Mouse (Mus musculus) kidney, embryonic 14.5 days (tissue): ENCODE measurements around the gene Ldhd. TPM values are rescaled to one million over a fixed set of nuclear protein-coding genes. Genes with fewer than 3 reads are reported as not detected.

Experiments
- ATAC-seq: fragments of 200-750 bp; cut with Nextera tagmentation; 2 replicates; pipeline ENCODE4 v1.8.0; 2017; ENCODE audit warnings: moderate number of reproducible peaks, mild to moderate bottlenecking, moderate TSS enrichment, moderate library complexity; ENCODE audit not compliant: low FRiP score, low TSS enrichment
- H3K27ac ChIP-seq: fragments of 300-500 bp; sonication (generic); 2 replicates; pipeline ENCODE4 v1.5.1; 2014; ENCODE audit warnings: low read depth, mild to moderate bottlenecking, low read length, moderate library complexity, mixed read lengths
- H3K27me3 ChIP-seq: fragments of 300-500 bp; sonication (generic); 2 replicates; pipeline ENCODE4 v1.6.1; 2014; ENCODE audit warnings: mild to moderate bottlenecking, low read length; ENCODE audit not compliant: control insufficient read depth, insufficient read depth
- H3K36me3 ChIP-seq: fragments of 300-500 bp; sonication (generic); 2 replicates; pipeline ENCODE4 v1.6.1; 2014; ENCODE audit warnings: low read length, mixed read lengths; ENCODE audit not compliant: control insufficient read depth, insufficient read depth
- H3K4me1 ChIP-seq: fragments of 300-500 bp; sonication (generic); 2 replicates; pipeline ENCODE4 v1.6.1; 2014; ENCODE audit warnings: low read length, mixed read lengths; ENCODE audit not compliant: control insufficient read depth, insufficient read depth
- H3K4me2 ChIP-seq: fragments of 300-500 bp; sonication (generic); replicated peaks from 2 replicates; pipeline ENCODE4 v1.6.1; 2014; ENCODE audit warnings: low read depth, mild to moderate bottlenecking, low read length
- H3K4me3 ChIP-seq: fragments of 300-500 bp; sonication (generic); 2 replicates; pipeline ENCODE4 v1.5.1; 2014; ENCODE audit warnings: mild to moderate bottlenecking, low read length
- H3K9ac ChIP-seq: fragments of 300-500 bp; sonication (generic); 2 replicates; pipeline ENCODE4 v1.6.1; 2014; ENCODE audit warnings: low read depth, mild to moderate bottlenecking, low read length, moderate library complexity
- H3K9me3 ChIP-seq: fragments of 300-500 bp; sonication (generic); 2 replicates; pipeline ENCODE4 v1.6.1; 2016; ENCODE audit warnings: low read length; ENCODE audit not compliant: control insufficient read depth
- WGBS: fragments of 180-500 bp; shearing (Covaris S2); extraction: QIAGEN DNeasy Blood & Tissue Kit; methylation state at CpG from one replicate; pipeline ENCODE4 v1.1.7; 2014; 5-methylcytosine and 5-hydroxymethylcytosine counted together
- polyA plus RNA-seq: library from polyadenylated mRNA; unstranded; fragments of >200 nt; fragmentation: Nextera tagmentation; extraction: Ambion mirVana; gene quantifications from 2 replicates; pipeline ENCODE4 v1.2.1, GENCODE M21; 2014

The Ldhd gene
- polyA plus RNA-seq, 1 experiment from 2014 or later = 0.99 TPM

GRCm38 (mm10) chr8:111632976-111633375 is 2.8 kb upstream of the Ldhd start:
- Histone ChIP-seq H3K4me2 (no peak overlapping the region), H3K9me3 (no peaks in the 10 kb centered on the region), H3K27me3 (no peaks in the 10 kb centered on the region), H3K4me1 (0 out of 2 replicates have a peak, but pooled peaks cover 3% of the 10 kb centered on the region), H3K27ac (no peak overlapping the region), H3K9ac (no peak overlapping the region), H3K4me3 (no peak overlapping the region), H3K36me3 (no peaks in the 10 kb centered on the region)
- 92% methylated on average over 3 of the region's 3 CpGs for WGBS
- no peak for ATAC-seq

GRCm38 (mm10) chr8:111631589-111631988 is 1.4 kb upstream of the Ldhd start:
- 84% methylated on average over 8 of the region's 8 CpGs for WGBS
- ATAC-seq = no peak

GRCm38 (mm10) chr8:111628894-111629501 is 1.2 kb downstream of the Ldhd start:
- no peak overlapping the region for H3K4me2 ChIP-seq
- H3K27ac ChIP-seq = no peak overlapping the region
- no peak for ATAC-seq
- no peaks in the 10 kb centered on the region for H3K27me3 ChIP-seq
- H3K4me1 ChIP-seq = 0 out of 2 replicates have a peak, but pooled peaks cover 3% of the 10 kb centered on the region
- H3K9me3 ChIP-seq = no peaks in the 10 kb centered on the region
- no peak overlapping the region for H3K4me3 ChIP-seq
- no peak overlapping the region for H3K9ac ChIP-seq
- H3K36me3 ChIP-seq = no peaks in the 10 kb centered on the region; the same call in 1 of the 2 replicates
- WGBS = 88% methylated on average over 19 of the region's 19 CpGs

More at GRCm38 (mm10) chr8:111631589-111631988, 1.4 kb upstream of the Ldhd start:
- Histone ChIP-seq H3K4me3 (no peak overlapping the region), H3K9ac (no peak overlapping the region), H3K27me3 (no peaks in the 10 kb centered on the region), H3K27ac (no peak overlapping the region), H3K4me2 (no peak overlapping the region), H3K4me1 (0 out of 2 replicates have a peak, but pooled peaks cover 3% of the 10 kb centered on the region), H3K9me3 (no peaks in the 10 kb centered on the region), H3K36me3 (no peaks in the 10 kb centered on the region)

- 95% methylated on average over 12 of the region's 12 CpGs for WGBS
- H3K27me3 ChIP-seq = no peaks in the 10 kb centered on the region
- H3K27ac ChIP-seq = no peak overlapping the region
- no peak overlapping the region for H3K4me3 ChIP-seq
- H3K9ac ChIP-seq = no peak overlapping the region
- H3K4me1 ChIP-seq = 0 out of 2 replicates have a peak, but pooled peaks cover 3% of the 10 kb centered on the region
- H3K4me2 ChIP-seq = no peak overlapping the region
- H3K9me3 ChIP-seq = no peaks in the 10 kb centered on the region
- H3K36me3 ChIP-seq = no peaks in the 10 kb centered on the region; the same call in 1 of the 2 replicates
- no peak for ATAC-seq
Observed at GRCm38 (mm10) chr8:111628401-111628800, 1.8 kb downstream of the Ldhd start.

GRCm38 (mm10) chr8:111627923-111628322 is 2.3 kb downstream of the Ldhd start:
- 96% methylated on average over 9 of the region's 9 CpGs for WGBS
- Histone ChIP-seq H3K9me3 (no peaks in the 10 kb centered on the region), H3K9ac (no peak overlapping the region), H3K36me3 (peaks cover 3% of the 10 kb centered on the region), H3K4me2 (no peak overlapping the region), H3K4me3 (no peak overlapping the region), H3K4me1 (0 out of 2 replicates have a peak, but pooled peaks cover 3% of the 10 kb centered on the region), H3K27me3 (no peaks in the 10 kb centered on the region), H3K27ac (no peak overlapping the region)
- no peak for ATAC-seq

GRCm38 (mm10) chr8:111626933-111627332 is 3.2 kb downstream of the Ldhd start:
- Histone ChIP-seq H3K9ac (no peak overlapping the region), H3K27ac (no peak overlapping the region), H3K4me1 (0 out of 2 replicates have a peak, but pooled peaks cover 3% of the 10 kb centered on the region), H3K36me3 (peaks cover 12% of the 10 kb centered on the region), H3K4me2 (no peak overlapping the region), H3K9me3 (no peaks in the 10 kb centered on the region), H3K4me3 (no peak overlapping the region), H3K27me3 (no peaks in the 10 kb centered on the region)
- no peak for ATAC-seq
- 84% methylated on average over 14 of the region's 14 CpGs for WGBS

- WGBS = 78% methylated on average over 8 of the region's 8 CpGs
- H3K36me3 ChIP-seq = peaks cover 16% of the 10 kb centered on the region
- no peak overlapping the region for H3K27ac ChIP-seq
- H3K27me3 ChIP-seq = no peaks in the 10 kb centered on the region
- 0 out of 2 replicates have a peak, but pooled peaks cover 3% of the 10 kb centered on the region for H3K4me1 ChIP-seq
- no peak overlapping the region for H3K9ac ChIP-seq
- H3K9me3 ChIP-seq = no peaks in the 10 kb centered on the region
- no peak for ATAC-seq
- H3K4me3 ChIP-seq = no peak overlapping the region
- no peak overlapping the region for H3K4me2 ChIP-seq
Observed at GRCm38 (mm10) chr8:111626528-111626820, 3.7 kb downstream of the Ldhd start.

GRCm38 (mm10) chr8:111625694-111626527 is 4.3 kb downstream of the Ldhd start:
- no peak overlapping the region for H3K4me2 ChIP-seq
- H3K4me3 ChIP-seq = no peak overlapping the region
- H3K27me3 ChIP-seq = no peaks in the 10 kb centered on the region
- peak; percentile 20; the same call in 1 of the 2 replicates for ATAC-seq
- WGBS = 38% methylated on average over 6 of the region's 6 CpGs
- H3K4me1 ChIP-seq = 0 out of 2 replicates have a peak, but pooled peaks cover 3% of the 10 kb centered on the region
- H3K9ac ChIP-seq = no peak overlapping the region
- H3K9me3 ChIP-seq = no peaks in the 10 kb centered on the region
- no peak overlapping the region for H3K27ac ChIP-seq
- H3K36me3 ChIP-seq = peaks cover 21% of the 10 kb centered on the region

GRCm38 (mm10) chr8:111624853-111625221 is 5.3 kb downstream of the Ldhd start:
- no peaks in the 10 kb centered on the region for H3K9me3 ChIP-seq
- peaks cover 21% of the 10 kb centered on the region for H3K36me3 ChIP-seq
- no peaks in the 10 kb centered on the region for H3K27me3 ChIP-seq
- H3K9ac ChIP-seq = no peak overlapping the region
- no peak overlapping the region for H3K27ac ChIP-seq
- WGBS = 93% methylated on average over 10 of the region's 10 CpGs
- no peak for ATAC-seq
- no peak overlapping the region for H3K4me2 ChIP-seq
- no peak overlapping the region for H3K4me3 ChIP-seq
- H3K4me1 ChIP-seq = 0 out of 2 replicates have a peak, but pooled peaks cover 3% of the 10 kb centered on the region
